Mouse (Mus musculus) heart, embryonic 11.5 days (tissue): ENCODE data around the gene Slc6a17. TPM values are rescaled to one million over a fixed set of nuclear protein-coding genes. Genes with fewer than 3 reads are reported as not detected.

Experiments
- ATAC-seq: fragments of 200-750 bp; cut with Nextera tagmentation; replicated peaks from 2 replicates; pipeline ENCODE4 v1.8.0; 2017; ENCODE audit warnings: moderate library complexity; ENCODE audit not compliant: insufficient number of reproducible peaks, low FRiP score, low TSS enrichment
- H3K27ac ChIP-seq: fragments of 300-500 bp; sonication (generic); 2 replicates; pipeline ENCODE4 v1.5.1; 2014; ENCODE audit warnings: mild to moderate bottlenecking, low read depth, low read length
- H3K27me3 ChIP-seq: fragments of 300-500 bp; sonication (generic); 2 replicates; pipeline ENCODE4 v1.6.1; 2014; ENCODE audit warnings: mild to moderate bottlenecking, low read length, mixed read lengths; ENCODE audit not compliant: control insufficient read depth, insufficient read depth
- H3K36me3 ChIP-seq: fragments of 300-500 bp; sonication (generic); 2 replicates; pipeline ENCODE4 v1.6.1; 2014; ENCODE audit warnings: mild to moderate bottlenecking, low read length, moderate library complexity, mixed read lengths; ENCODE audit not compliant: control insufficient read depth, insufficient read depth
- H3K4me1 ChIP-seq: fragments of 300-500 bp; sonication (generic); 2 replicates; pipeline ENCODE4 v1.6.1; 2014; ENCODE audit warnings: low read length; ENCODE audit not compliant: control insufficient read depth, insufficient read depth
- H3K4me2 ChIP-seq: fragments of 300-500 bp; sonication (generic); 2 replicates; pipeline ENCODE4 v1.6.1; 2014; ENCODE audit warnings: mild to moderate bottlenecking, moderate library complexity
- H3K4me3 ChIP-seq: fragments of 300-500 bp; sonication (generic); 2 replicates; pipeline ENCODE4 v1.5.1; 2014; ENCODE audit warnings: low read depth, low read length
- H3K9ac ChIP-seq: fragments of 300-500 bp; sonication (generic); 2 replicates; pipeline ENCODE4 v1.6.1; 2014; ENCODE audit warnings: mild to moderate bottlenecking, low read depth, low read length, moderate library complexity
- H3K9me3 ChIP-seq: fragments of 300-500 bp; sonication (generic); replicated peaks from 2 replicates; pipeline ENCODE4 v1.6.1; 2016; ENCODE audit warnings: low read length; ENCODE audit not compliant: control insufficient read depth
- WGBS: fragments of 180-500 bp; shearing (Covaris S2); extraction: QIAGEN DNeasy Blood & Tissue Kit; methylation state at CpG from one replicate; pipeline ENCODE4 v1.1.7; 2014; ENCODE audit not compliant: insufficient replicate concordance; 5-methylcytosine and 5-hydroxymethylcytosine counted together
- polyA plus RNA-seq: library from polyadenylated mRNA; unstranded; fragments of >200 nt; fragmentation: Nextera tagmentation; extraction: Ambion mirVana; gene quantifications from 2 replicates; pipeline ENCODE4 v1.2.1, GENCODE M21; 2014

Gene Slc6a17
- polyA plus RNA-seq, 1 experiment from 2014 or later: 4.0 TPM

DNA sequence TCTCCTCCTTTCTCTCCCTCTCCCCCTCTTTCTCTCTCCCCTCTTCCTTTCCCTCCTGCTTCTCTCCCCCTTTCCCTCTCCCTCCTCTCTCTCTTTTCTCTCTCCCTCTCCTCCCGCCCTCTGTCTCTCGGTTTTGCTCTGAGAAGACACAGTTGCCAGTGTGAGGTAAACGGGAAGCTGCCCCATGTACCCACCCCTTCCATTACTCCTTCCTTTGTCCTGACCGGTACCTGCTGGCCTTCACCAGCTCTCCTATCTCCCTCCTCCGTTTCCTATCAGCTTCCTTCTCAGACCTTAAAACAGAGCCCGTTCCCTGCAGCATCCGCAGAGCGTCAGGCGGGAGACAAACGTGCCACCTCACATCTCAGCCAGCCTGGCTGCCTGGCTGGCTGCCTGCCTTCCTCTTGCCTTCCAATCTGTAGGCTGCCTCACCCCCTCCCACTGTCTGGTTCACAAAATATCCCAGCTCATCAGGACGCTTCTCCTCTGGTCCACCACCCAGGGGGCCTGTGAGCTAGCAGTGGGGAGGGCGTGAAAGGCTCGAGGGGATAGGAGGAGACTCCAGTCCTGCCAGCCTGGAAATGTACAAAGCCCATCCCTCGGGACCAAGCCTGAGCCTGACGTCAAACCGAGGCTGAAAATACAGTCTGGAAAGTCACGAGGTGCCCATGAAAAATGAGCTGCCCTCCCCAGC lies 19.1 kb upstream of the Slc6a17 start:
- peaks cover 15% of the 10 kb centered on the region for H3K27me3 ChIP-seq
- H3K9me3 ChIP-seq: no peaks in the 10 kb centered on the region
- H3K9ac ChIP-seq: peak overlapping the region; percentile 61; the same call in 1 of the 2 replicates
- 0 out of 2 replicates have a peak, but pooled peaks have one; percentile 35 for ATAC-seq
- WGBS: 5% methylated on average over 17 of the region's 17 CpGs
- no peak overlapping the region for H3K27ac ChIP-seq
- no peaks in the 10 kb centered on the region for H3K36me3 ChIP-seq
- H3K4me2 ChIP-seq: peak overlapping the region; percentile 58
- H3K4me3 ChIP-seq: peak overlapping the region; percentile 18
- H3K4me1 ChIP-seq: peaks cover 13% of the 10 kb centered on the region; the same call in 1 of the 2 replicates

GRCm38 (mm10) chr3:107534951-107535350 lies 17.1 kb upstream of the Slc6a17 start:
- Histone ChIP-seq H3K4me3 (no peak overlapping the region), H3K27me3 (peaks cover 9% of the 10 kb centered on the region), H3K4me1 (peaks cover 13% of the 10 kb centered on the region; the same call in 1 of the 2 replicates), H3K9ac (no peak overlapping the region), H3K27ac (no peak overlapping the region), H3K4me2 (no peak overlapping the region), H3K36me3 (no peaks in the 10 kb centered on the region), H3K9me3 (no peaks in the 10 kb centered on the region)
- ATAC-seq: no peak
- 75% methylated on average over 7 of the region's 7 CpGs for WGBS

- Histone ChIP-seq H3K4me1 (peaks cover 15% of the 10 kb centered on the region; the same call in 1 of the 2 replicates), H3K9me3 (no peaks in the 10 kb centered on the region), H3K27me3 (peaks cover 9% of the 10 kb centered on the region), H3K9ac (no peak overlapping the region), H3K27ac (no peak overlapping the region), H3K36me3 (no peaks in the 10 kb centered on the region), H3K4me2 (no peak overlapping the region), H3K4me3 (no peak overlapping the region)
- no peak for ATAC-seq
- 73% methylated on average over 4 of the region's 4 CpGs for WGBS
Observed at GRCm38 (mm10) chr3:107533532-107533931, 15.7 kb upstream of the Slc6a17 start.

DNA sequence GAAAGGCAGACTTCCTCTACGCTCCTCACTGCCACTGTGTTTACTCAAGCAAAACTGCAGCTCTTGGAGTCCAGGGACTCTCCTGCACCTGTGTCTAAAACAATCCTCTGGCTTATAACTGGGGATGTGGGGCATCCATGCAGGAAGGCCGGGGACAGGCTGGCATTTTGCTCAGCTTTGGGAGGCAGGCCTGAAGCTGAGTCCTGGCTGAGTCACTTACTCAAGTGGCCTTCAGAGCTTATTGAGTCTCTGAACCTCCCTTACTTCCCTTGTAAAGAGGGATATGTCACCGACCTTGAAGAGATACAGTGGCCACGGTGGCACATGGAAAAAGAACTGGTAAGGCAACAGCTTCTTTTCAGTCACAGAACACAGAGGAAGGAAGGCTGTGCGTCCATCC lies 12.8 kb upstream of the Slc6a17 start:
- WGBS: 78% methylated on average over 5 of the region's 5 CpGs
- no peak overlapping the region for H3K27ac ChIP-seq
- ATAC-seq: no peak
- no peak overlapping the region for H3K9ac ChIP-seq
- H3K4me2 ChIP-seq: no peak overlapping the region
- H3K4me3 ChIP-seq: no peak overlapping the region
- no peaks in the 10 kb centered on the region; the same call in 1 of the 2 replicates for H3K27me3 ChIP-seq
- no peaks in the 10 kb centered on the region for H3K36me3 ChIP-seq
- H3K4me1 ChIP-seq: peaks cover 2% of the 10 kb centered on the region; the same call in 1 of the 2 replicates
- no peaks in the 10 kb centered on the region for H3K9me3 ChIP-seq

DNA sequence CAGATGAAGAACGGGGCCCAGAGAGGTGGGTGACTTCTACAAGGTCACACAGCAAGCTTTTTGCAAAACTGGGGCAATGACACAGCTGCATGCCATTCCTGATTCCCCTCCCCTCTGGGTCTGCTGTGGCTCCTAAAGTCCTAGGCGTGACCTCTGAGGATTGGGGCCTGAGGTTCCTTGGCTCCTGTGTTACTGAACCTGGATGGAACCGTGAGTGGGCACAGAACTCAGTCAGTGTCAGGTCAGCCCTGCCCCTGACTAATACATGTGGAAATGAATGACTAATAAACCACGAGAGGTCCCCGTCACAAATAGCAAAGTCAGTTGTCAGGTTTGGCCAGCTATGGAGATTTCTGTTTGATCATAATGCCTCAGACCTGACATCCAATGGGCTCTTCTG lies 11.4 kb upstream of the Slc6a17 start:
- Histone ChIP-seq H3K9me3 (no peaks in the 10 kb centered on the region), H3K27ac (no peak overlapping the region), H3K36me3 (no peaks in the 10 kb centered on the region), H3K4me1 (peaks cover 2% of the 10 kb centered on the region; the same call in 1 of the 2 replicates), H3K4me3 (no peak overlapping the region), H3K9ac (no peak overlapping the region), H3K27me3 (no peaks in the 10 kb centered on the region), H3K4me2 (no peak overlapping the region; the same call in 1 of the 2 replicates)
- ATAC-seq: no peak
- 76% methylated on average over 5 of the region's 5 CpGs for WGBS

DNA sequence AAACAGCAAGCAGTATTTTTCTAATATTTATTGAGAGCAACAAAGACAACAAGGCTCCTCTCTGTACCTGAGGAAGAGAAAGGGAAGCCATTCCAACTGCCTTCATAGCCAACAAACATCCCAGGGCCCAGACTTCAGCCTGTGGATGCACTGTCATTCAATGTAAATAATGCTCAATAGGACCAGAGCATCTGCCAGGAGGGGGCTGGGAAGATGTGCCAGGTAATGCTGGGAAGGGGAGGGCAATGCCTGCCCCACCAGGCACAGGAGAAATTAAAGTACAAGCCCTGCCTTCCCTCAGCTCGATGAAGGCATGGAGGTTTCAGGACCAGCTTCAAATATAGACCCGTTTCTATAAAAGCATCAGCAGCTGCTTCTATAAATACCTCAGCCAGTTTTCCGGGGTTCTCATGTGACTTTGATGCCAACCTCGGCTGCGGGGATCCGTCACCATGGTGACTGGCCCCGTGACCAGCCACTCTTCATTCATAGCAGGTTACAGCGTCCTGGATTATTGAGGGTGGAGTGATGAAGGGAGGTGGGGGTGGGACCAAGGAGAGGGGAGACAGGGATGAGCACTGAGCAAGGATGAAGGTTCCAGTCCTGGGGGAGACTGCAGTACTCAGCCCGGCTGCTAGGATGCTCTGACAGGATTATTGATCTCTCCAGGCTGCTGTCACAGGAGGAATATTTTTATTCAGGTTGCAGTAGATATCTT lies 10.7 kb upstream of the Slc6a17 start:
- Histone ChIP-seq H3K36me3 (no peaks in the 10 kb centered on the region), H3K4me1 (peaks cover 2% of the 10 kb centered on the region; the same call in 1 of the 2 replicates), H3K27ac (no peak overlapping the region), H3K4me2 (peak overlapping the region; percentile 48), H3K9ac (no peak overlapping the region), H3K9me3 (no peaks in the 10 kb centered on the region), H3K27me3 (no peaks in the 10 kb centered on the region), H3K4me3 (no peak overlapping the region)
- 25% methylated on average over 9 of the region's 9 CpGs for WGBS
- ATAC-seq: peak; percentile 49; the same call in 1 of the 2 replicates

DNA sequence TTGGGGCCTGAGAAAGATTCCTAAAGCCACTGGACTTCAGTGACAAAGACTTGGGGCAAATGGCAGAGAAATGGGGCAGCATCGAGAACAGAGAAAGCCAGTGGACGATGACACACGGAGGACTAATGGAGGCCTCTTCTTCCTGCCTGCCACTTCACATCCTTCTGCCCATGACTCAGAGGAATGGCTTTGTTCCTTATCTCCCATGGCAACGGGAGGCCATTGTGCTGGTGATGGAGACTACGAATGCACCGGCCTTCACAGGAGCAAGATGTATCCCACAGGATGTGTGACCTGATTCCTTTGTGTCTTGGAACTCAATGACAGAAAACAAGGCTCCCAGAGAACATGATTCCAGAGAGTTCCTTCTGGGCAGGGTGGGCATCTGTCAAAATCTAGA lies 6.7 kb upstream of the Slc6a17 start:
- Histone ChIP-seq H3K4me2 (no peak overlapping the region), H3K27me3 (peaks cover 18% of the 10 kb centered on the region), H3K36me3 (no peaks in the 10 kb centered on the region), H3K4me1 (peaks cover 2% of the 10 kb centered on the region; the same call in 1 of the 2 replicates), H3K4me3 (no peak overlapping the region), H3K9ac (no peak overlapping the region), H3K9me3 (no peaks in the 10 kb centered on the region), H3K27ac (no peak overlapping the region)
- no peak for ATAC-seq
- WGBS: 49% methylated on average over 6 of the region's 6 CpGs

- H3K4me1 ChIP-seq: peaks cover 3% of the 10 kb centered on the region; the same call in 1 of the 2 replicates
- peaks cover 50% of the 10 kb centered on the region for H3K27me3 ChIP-seq
- no peak overlapping the region for H3K27ac ChIP-seq
- no peak overlapping the region for H3K4me3 ChIP-seq
- whole genome bisulfite sequencing: 71% methylated on average over 5 of the region's 5 CpGs
- ATAC-seq: no peak
- H3K9ac ChIP-seq: no peak overlapping the region
- H3K9me3 ChIP-seq: no peaks in the 10 kb centered on the region
- no peaks in the 10 kb centered on the region for H3K36me3 ChIP-seq
- no peak overlapping the region for H3K4me2 ChIP-seq
Observed at GRCm38 (mm10) chr3:107520931-107521330, 3.1 kb upstream of the Slc6a17 start.
